Mouse (Mus musculus) frontal cortex, postnatal 25 days (tissue): Measurements from ENCODE around the gene Spred1.

Experiments used
- DNase-seq, 2 experiments: peaks; one replicate each; pipeline ENCODE4 v3.0.0; 2022; ENCODE audit warnings: low spot score in 2 of 2

Gene Spred1

GRCm38 (mm10) chr2:117121212-117121983 is at the start of gene Spred1:
TSS of gene Spred1 (plus strand) at chr2:117121374.
- peak; percentile 17 to 29 for DNase-seq

GRCm38 (mm10) chr2:117071596-117071995 is 49.6 kb upstream of the Spred1 start:
- DNase-seq: no peak

- DNase-seq: no peak
Observed at GRCm38 (mm10) chr2:117078711-117079110, 42.5 kb upstream of the Spred1 start.

GRCm38 (mm10) chr2:117079621-117080020 is 41.6 kb upstream of the Spred1 start:
- no peak for DNase-seq

GRCm38 (mm10) chr2:117086002-117086765 is 35.0 kb upstream of the Spred1 start:
- DNase-seq: no peak

- DNase-seq: no peak
Observed at GRCm38 (mm10) chr2:117086766-117087457, 34.3 kb upstream of the Spred1 start.

- no peak for DNase-seq
Observed at GRCm38 (mm10) chr2:117087458-117087820, 33.7 kb upstream of the Spred1 start.

- DNase-seq: no peak
Observed at GRCm38 (mm10) chr2:117089482-117089881, 31.7 kb upstream of the Spred1 start.

GRCm38 (mm10) chr2:117090061-117090460 is 31.1 kb upstream of the Spred1 start:
- no peak for DNase-seq

GRCm38 (mm10) chr2:117092946-117093401 is 28.2 kb upstream of the Spred1 start:
- DNase-seq: no peak

GRCm38 (mm10) chr2:117095491-117095890 is 25.7 kb upstream of the Spred1 start:
- DNase-seq: no peak

GRCm38 (mm10) chr2:117097305-117097704 is 23.9 kb upstream of the Spred1 start:
- DNase-seq: no peak

- no peak for DNase-seq
Observed at GRCm38 (mm10) chr2:117099316-117099715, 21.9 kb upstream of the Spred1 start.

GRCm38 (mm10) chr2:117103461-117103860 is 17.7 kb upstream of the Spred1 start:
- DNase-seq: no peak

- DNase-seq: no peak
Observed at GRCm38 (mm10) chr2:117105407-117105806, 15.8 kb upstream of the Spred1 start.

- no peak for DNase-seq
Observed at GRCm38 (mm10) chr2:117108059-117108458, 13.1 kb upstream of the Spred1 start.

- no peak for DNase-seq
Observed at GRCm38 (mm10) chr2:117109296-117109695, 11.9 kb upstream of the Spred1 start.

GRCm38 (mm10) chr2:117110355-117110866 is 10.8 kb upstream of the Spred1 start:
- no peak for DNase-seq

- no peak for DNase-seq
Observed at GRCm38 (mm10) chr2:117113262-117113661, 7.9 kb upstream of the Spred1 start.

- no peak for DNase-seq
Observed at GRCm38 (mm10) chr2:117113762-117114161, 7.4 kb upstream of the Spred1 start.

GRCm38 (mm10) chr2:117118516-117118915 is 2.7 kb upstream of the Spred1 start:
- no peak for DNase-seq
